21 mouse cellular contexts compared by ENCODE assay signal in genomic region chr1:172659688-172660087, GRCm38 (mm10). TPM values are rescaled to one million over a fixed set of nuclear protein-coding genes. Genes with fewer than 3 reads are reported as not detected.
"Had no signal": no experiment of that assay in that cellular context is flagged by ENCODE, and none has a peak within 500 bp of the region (broad histone marks: within the 10 kb centered on the region; RNA-seq: fewer than 3 reads in every experiment).

No protein-coding gene starts in this region.

- H3K9me3 ChIP-seq: limb, embryonic 12.5 days; midbrain, embryonic 13.5 days; neural tube, embryonic 15.5 days had no signal

- H3K36me3 ChIP-seq: limb, embryonic 12.5 days; midbrain, embryonic 13.5 days; neural tube, embryonic 15.5 days had no signal

- H3K27ac ChIP-seq: limb, embryonic 12.5 days; liver, embryonic 14.5 days; macrophage; midbrain, embryonic 13.5 days; neural tube, embryonic 15.5 days had no signal

- H3K4me3 ChIP-seq: limb, embryonic 12.5 days; megakaryocyte, embryonic 14.5 days; midbrain, embryonic 13.5 days; myocyte; neural tube, embryonic 15.5 days had no signal

- H3K27me3 ChIP-seq: limb, embryonic 12.5 days; midbrain, embryonic 13.5 days; neural tube, embryonic 15.5 days had no signal

- DNase-seq: layer of hippocampus, postnatal 36 days; liver; lung, adult 2 months; lung, postnatal 10 days; right cerebral cortex, adult 18-20 months; right cerebral cortex, postnatal 25 days; thymus, postnatal 4 days had no signal

- H3K4me2 ChIP-seq: limb, embryonic 12.5 days; midbrain, embryonic 13.5 days; neural tube, embryonic 15.5 days had no signal

- ATAC-seq: inflammation-experienced regulatory T-cells, adult 6 months; intestine, postnatal 0 days; midbrain, embryonic 13.5 days had no signal

- H3K4me1 ChIP-seq: limb, embryonic 12.5 days; megakaryocyte, embryonic 14.5 days; midbrain, embryonic 13.5 days; neural tube, embryonic 15.5 days had no signal

- H3K9ac ChIP-seq: limb, embryonic 12.5 days; liver, embryonic 14.5 days; midbrain, embryonic 13.5 days; neural tube, embryonic 15.5 days had no signal

RNA-seq across cellular contexts. Expression of gene Crp, which starts 38.2 kb away (rescaled TPM):
- total RNA-seq: layer of hippocampus, postnatal 36 days; left cerebral cortex, adult 8-10 months; left cerebral cortex, postnatal 25 days had no signal
- polyA plus RNA-seq: inflammation-experienced regulatory T-cells, adult 6 months; limb, embryonic 12.5 days; lung, adult 2 months; macrophage; midbrain, embryonic 13.5 days; myocyte; small intestine, adult 2 months had no signal

RNA-seq across cellular contexts. Expression of gene Fcrl6, which starts 57.3 kb away (rescaled TPM):
- total RNA-seq: layer of hippocampus, postnatal 36 days; left cerebral cortex, adult 8-10 months; left cerebral cortex, postnatal 25 days had no signal
- polyA plus RNA-seq: intestine, postnatal 0 days; kidney, embryonic 16.5 days; liver, embryonic 14.5 days; lung, adult 2 months; macrophage; midbrain, embryonic 13.5 days; myocyte; small intestine, adult 2 months; stomach, embryonic 16.5 days had no signal
